Mouse (Mus musculus): ENCODE measurements around the gene Optn.
"Not testable (repeated sequence)": the region's sequence is repeated elsewhere in the genome, so short reads cannot be mapped to it uniquely, and the experiment has no call there.

Gene Optn

GRCm38 (mm10) chr2:5063299-5064205 lies at the start of gene Optn:
TSS of gene Optn (minus strand) at chr2:5064051.
- DNase-seq (ENCODE audit: low spot score): peak; percentile 88

GRCm38 (mm10) chr2:5112785-5113291 lies 49.0 kb upstream of the Optn start:
- no peak for DNase-seq (ENCODE audit: low spot score)

GRCm38 (mm10) chr2:5102891-5103290 lies 39.0 kb upstream of the Optn start:
- no peak for DNase-seq (ENCODE audit: low spot score)

DNA sequence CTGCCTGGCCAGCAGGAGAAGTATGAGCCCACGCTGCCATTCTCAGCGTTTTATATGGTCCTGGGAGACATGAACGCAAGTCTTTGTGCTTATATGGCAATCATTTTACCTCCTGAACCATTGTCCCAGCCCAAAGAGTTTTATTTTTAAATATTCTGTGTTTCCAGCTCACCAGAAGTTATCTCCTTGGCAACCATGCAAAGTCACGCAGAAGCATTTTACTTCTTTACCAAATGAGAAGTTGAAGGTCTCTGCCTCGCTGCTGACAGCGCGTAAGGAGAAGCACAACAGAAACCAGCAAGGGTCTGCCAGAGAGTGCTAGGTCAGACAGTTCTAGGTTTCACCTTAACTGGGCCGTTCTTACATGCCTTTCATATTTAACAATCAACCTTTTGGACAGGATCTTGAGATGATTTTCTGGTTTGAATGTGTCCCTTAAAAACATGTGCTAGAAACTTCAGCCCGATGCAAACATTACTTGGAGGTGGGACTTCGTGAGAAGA lies 37.9 kb upstream of the Optn start:
- DNase-seq (ENCODE audit: low spot score): no peak

DNA sequence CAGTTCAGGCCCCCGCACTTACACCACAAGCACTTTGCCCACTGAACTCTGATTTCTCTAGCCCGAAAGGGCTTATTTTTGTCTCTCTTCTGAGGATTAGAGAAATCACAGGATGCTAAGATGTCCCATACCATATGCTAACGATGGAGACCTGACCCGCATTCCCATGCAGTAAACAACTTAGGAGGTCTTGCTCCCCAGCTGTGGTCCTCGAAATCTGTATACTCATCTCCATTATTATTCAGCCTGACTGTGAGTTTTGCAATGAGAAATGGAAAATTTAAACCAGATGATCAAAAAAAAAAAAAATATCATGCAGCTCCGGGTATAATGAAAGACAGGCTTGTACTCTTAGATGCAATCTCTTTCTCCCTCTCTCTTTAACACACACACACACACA lies 35.3 kb upstream of the Optn start:
- DNase-seq (ENCODE audit: low spot score): no peak

GRCm38 (mm10) chr2:5097786-5098445 lies 34.1 kb upstream of the Optn start:
- no peak for DNase-seq (ENCODE audit: low spot score)

DNA sequence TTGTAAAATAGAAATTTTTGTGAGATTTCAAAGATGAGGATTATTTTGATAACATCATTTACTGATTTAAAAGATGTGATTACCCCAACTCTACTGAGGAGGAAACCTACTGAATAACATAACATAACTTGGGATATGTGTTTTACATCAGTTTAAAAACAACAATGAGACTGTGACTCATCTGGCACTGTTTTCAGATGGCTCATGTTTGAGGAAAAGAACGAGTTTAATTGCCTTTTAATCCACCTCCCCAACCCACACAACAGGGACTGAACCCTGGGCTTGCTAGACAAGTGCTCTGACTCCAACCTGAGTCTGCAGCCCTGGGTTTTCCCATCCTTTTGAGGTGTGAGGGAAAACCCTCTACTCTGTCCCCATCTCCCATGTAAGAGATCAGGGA lies 31.5 kb upstream of the Optn start:
- DNase-seq (ENCODE audit: low spot score): no peak

- no peak for DNase-seq (ENCODE audit: low spot score)
These were observed 31.0 kb upstream of the Optn start for GRCm38 (mm10) chr2:5094876-5095275.

- DNase-seq (ENCODE audit: low spot score): not testable (repeated sequence)
These were observed 26.5 kb upstream of the Optn start for GRCm38 (mm10) chr2:5090385-5090784.

DNA sequence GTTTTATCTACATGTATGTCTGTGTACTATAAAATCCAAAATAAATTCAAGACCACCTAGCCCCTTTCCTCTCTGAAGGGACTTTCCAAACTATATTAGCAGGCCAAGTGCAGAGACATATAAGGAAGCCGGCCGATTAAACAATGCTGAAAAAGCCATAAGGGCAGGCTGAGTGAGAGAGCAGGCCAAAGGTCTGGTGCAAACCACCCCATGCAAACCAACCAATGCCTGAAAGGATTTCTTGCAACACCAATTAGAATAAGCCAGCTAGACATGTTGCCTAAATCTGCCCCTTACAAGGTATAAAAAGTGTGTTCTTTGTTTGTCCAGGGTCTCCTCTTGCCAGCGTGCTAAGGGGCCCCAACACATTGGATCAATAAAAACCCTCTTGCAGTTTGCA lies 23.8 kb upstream of the Optn start:
- DNase-seq (ENCODE audit: low spot score): no peak

DNA sequence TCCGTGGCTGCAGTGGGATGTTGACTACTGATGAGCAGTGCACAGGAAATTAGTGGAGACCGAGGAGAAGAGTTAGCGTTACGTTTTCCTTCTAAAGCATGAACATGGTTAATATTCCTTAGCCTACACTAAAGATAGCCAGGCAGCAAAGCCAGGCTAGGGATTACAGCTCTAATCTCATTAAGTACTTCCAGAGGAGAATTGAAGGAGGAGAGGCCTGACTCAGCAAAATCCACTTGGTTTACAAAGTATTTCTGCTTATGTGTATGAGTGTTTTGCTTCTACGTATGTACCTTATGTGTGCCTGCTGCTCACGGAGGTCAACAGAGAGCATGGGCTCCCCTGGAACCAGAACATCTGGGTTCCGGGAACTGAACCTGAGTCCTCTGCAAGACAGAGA lies 19.9 kb upstream of the Optn start:
- no peak for DNase-seq (ENCODE audit: low spot score)

DNA sequence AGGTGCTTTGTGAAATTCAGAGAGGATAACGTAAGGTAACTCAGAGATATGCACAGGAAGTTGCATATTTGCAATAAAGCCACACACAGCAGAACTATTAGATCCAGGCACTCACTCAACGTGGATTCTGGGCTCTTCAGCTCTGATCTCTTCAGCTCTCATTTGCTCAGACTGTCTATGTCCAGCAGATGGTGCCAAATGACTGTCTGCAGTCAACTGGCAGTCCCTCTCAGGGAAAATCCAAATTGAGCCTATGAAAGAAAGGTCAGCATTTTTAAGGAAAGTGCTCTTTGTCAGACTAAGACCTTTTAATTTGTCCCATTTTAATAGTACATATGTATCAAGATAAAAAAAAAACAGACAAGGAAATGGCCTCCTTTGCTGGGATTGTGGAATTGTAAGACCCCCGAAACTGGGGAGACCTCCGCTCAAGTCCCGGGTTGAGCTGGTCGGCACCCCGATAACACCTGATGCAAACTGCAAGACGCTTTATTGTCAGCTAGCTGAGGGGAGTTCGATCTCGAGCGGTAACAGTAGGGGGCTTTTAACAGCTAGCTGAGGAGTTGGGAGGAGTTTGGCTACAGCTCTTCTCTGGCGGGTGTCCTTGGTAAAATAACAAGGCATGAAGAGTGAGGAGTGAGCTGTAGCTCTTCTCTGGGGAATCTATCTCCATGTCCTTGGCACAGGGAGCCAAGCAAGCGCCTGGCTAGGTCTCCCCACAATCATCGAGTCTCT lies 16.4 kb upstream of the Optn start:
- DNase-seq (ENCODE audit: low spot score): peak; percentile 34

DNA sequence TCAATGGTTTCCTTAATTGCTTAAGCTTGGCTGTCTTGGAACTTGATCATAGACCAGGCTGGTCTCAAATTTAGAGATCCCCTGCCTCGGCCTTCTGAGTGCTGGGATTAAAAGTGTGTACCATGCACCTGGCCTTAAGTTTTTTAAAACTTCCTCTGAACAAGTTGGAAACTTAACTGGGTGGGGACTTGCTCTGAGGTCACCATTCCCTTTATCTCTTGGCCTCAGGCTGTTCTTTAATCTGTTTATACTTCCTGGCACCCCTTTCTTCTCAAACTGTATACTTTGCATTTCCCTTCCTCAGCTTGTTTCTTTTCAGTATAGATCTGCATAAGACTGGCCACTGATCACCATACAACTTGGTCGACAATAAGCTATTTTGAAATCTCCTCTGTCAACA lies 14.1 kb upstream of the Optn start:
- DNase-seq (ENCODE audit: low spot score): no peak

DNA sequence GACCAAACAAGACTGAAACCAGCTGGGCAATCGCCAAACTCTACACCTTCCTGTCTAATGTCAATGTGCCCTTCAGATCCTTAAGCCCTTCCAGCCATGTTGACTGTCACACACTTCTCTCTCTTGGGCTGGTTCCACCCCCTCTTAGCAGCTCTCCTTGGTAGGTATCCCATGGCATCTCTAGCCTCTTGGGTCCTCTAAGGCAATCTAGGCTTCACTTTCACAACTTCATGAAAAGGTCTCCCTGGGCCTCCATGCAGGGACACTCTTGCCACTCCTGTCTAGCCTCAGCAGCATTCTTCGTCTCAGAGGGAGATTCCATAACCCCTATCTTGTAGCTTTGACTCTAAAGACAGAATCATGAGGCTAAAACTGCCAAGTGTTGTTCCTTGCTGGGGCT lies 13.6 kb upstream of the Optn start:
- DNase-seq (ENCODE audit: low spot score): no peak

GRCm38 (mm10) chr2:5075856-5076255 lies 12.0 kb upstream of the Optn start:
- DNase-seq (ENCODE audit: low spot score): no peak

DNA sequence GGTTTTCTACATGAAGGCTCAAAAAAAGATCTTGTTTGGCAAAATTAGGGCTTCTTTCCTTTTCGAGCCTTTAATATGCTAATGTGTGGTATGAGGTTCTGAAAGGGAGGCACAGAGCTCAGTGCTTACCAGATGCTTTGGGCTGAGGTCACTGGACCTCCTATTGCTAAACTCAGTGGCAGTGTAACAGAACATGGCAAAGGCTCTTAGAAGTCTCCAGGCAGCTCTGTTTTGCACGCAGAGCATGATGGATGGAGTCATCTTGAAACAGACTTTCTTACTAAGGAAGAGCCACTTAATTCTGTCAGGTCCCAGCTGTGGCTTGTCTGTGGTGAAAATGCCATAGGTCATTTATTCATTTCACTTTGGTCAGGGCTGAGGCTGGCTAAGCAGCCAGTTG lies 11.6 kb upstream of the Optn start:
- no peak for DNase-seq (ENCODE audit: low spot score)

DNA sequence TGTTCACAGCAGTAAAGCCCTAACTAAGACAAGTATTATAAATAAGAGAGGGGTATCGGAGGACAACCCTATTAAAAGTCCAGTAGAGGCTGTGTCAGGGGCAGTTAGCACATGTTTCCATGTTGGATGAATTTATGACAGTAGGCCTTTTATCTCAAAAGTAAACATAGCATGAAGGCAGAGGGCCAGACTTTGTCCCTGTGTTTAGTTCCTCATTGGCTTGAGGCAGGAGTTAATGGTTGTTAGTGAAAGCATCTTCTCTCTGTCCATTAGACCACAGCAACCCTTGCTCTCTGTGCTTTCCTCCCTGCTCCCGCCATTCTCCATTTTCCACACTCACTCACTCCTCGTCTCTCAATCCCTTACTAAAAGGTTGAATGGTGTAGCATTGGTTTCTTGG lies 9.9 kb upstream of the Optn start:
- no peak for DNase-seq (ENCODE audit: low spot score)

- no peak for DNase-seq (ENCODE audit: low spot score)
These were observed 4.1 kb upstream of the Optn start for GRCm38 (mm10) chr2:5067951-5068350.

DNA sequence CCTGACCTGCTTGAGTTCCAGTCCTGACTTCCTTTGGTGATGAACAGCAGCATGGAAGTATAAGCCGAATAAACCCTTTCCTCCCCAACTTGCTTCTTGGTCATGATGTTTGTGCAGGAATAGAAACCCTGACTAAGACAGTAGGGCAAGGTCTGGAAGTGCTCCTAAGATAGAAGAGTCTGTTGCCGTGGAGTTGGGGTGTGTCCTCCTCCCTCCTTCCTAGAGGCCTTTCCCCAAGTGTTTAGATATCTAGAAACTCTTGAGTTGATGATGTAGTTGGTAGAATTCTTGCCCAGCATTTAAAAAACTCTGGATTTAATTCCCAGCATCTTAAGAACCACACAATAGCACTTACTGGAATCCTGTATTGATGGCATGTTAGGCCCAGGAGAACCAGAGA lies 3.4 kb upstream of the Optn start:
- not testable (repeated sequence) for DNase-seq (ENCODE audit: low spot score)

GRCm38 (mm10) chr2:5064247-5064646 lies 396 bp upstream of the Optn start:
- no peak for DNase-seq (ENCODE audit: low spot score)

GRCm38 (mm10) chr2:5062496-5063298 lies 1.2 kb downstream of the Optn start:
- no peak for DNase-seq (ENCODE audit: low spot score)

Data from ovary, postnatal 14 days (tissue).